Mouse (Mus musculus): Measurements from ENCODE around the gene Prss45.

GRCm38 (mm10) chr9:110825426-110825825 lies 9.0 kb upstream of the Prss45 start:
- TF ChIP-seq EP300 (optimal IDR thresholded peaks at IDR 0.05) (no peak), CTCF (IDR thresholded peaks at IDR 0.05; ENCODE audit: low read depth) (no peak)

All from stomach, postnatal 0 days (tissue).